Mouse (Mus musculus): ENCODE results near the gene Ddx18.

GRCm38 (mm10) chr1:121601084-121601483 lies 33.3 kb upstream of the Ddx18 start:
- TF ChIP-seq CTCF (IDR thresholded peaks at IDR 0.05; ENCODE audit: extremely low read depth, insufficient read depth, insufficient read length, insufficient replicate concordance) (no peak), POLR2A (IDR thresholded peaks at IDR 0.05; ENCODE audit: low read depth, low read length) (no peak)
